Mouse (Mus musculus): ENCODE data around the gene Epm2a. TPM values are rescaled to one million over a fixed set of nuclear protein-coding genes. Genes with fewer than 3 reads are reported as not detected.

The Epm2a gene
- total RNA-seq, 2 experiments from 2014 or later: 0.81 to 1.2 TPM

- ATAC-seq (ENCODE audit: poor library complexity, severe bottlenecking): no peak
Measured at GRCm38 (mm10) chr10:11420071-11420470, 76.9 kb downstream of the Epm2a start.

DNA sequence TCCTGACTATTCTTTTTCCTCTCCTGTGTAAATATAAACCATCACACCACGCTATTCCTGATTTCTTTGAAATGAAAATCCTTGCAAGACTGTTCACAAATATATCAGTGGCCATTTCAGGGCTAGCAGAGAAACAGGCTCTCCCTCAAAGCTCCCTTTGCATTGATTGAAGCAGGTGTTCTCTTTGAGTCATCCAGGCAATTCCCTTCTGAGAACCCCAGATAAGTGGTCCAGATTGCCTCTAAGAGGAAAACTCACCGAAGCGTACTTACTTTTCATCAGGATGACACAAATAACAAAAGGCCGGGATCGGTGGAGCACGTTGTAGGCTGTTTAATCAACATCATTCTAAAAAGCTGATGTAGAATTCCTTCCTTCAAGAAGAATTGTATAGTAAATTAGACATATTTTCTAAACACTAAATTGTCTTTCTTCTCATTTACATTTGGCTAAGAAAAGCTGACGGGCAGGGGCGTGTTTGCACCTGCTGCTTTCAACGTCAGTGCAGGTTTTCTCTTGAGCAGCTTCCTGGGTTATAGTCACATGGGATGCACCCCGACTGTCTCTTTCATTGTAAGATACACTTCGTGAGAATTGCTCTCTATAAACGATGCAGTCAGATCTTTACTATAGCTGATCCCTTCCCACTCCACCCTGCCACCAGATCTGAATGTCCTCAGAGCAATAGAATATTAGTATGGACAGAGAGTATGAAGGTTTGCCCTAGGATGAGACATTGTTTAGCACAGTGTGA is 86.0 kb downstream of the Epm2a start:
- ATAC-seq (ENCODE audit: poor library complexity, severe bottlenecking): no peak

DNA sequence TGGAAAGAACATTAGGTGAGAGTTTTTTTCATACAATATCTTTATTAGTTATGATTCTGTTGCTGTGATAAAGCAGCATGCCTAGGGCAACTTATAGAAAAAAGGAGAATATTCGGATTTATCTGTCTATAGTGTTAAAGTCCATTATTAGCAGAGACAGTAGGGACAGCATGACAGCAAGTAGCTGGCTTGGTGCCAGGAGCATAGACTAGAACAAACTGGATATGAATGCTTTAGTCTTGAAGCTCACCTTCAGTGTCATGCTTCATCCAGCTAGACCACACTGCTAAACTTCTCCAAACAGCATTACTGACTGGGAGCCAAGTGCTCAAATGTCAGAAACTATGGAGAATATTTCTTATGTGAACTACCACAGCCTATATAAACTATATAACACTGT is 93.8 kb downstream of the Epm2a start:
- no peak for ATAC-seq (ENCODE audit: poor library complexity, severe bottlenecking)

DNA sequence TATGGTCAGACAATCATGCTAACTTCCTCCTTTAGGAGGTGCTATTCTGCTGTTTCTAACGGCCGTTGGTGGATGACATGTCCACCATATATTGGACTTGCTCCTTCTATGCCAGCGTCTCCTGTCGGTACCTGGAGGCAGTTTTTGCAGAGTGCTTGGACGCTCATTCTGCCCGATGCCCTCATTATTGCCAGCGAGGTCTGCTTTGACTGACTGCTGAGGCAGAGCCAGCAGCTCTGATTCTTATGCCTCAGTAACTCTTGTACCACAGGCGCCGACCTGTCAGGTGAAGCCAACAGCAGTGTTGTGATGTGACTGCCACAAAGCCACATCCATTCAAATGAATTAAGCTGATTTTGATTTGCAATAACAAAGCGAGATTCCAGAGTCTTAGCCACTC is 95.3 kb downstream of the Epm2a start:
- no peak for ATAC-seq (ENCODE audit: poor library complexity, severe bottlenecking)

GRCm38 (mm10) chr10:11439342-11439741 is 96.1 kb downstream of the Epm2a start:
- no peak for ATAC-seq (ENCODE audit: poor library complexity, severe bottlenecking)

GRCm38 (mm10) chr10:11449556-11450305 is 106.5 kb downstream of the Epm2a start:
- peak; percentile 83 for ATAC-seq (ENCODE audit: poor library complexity, severe bottlenecking)

GRCm38 (mm10) chr10:11452537-11452936 is 109.3 kb downstream of the Epm2a start:
- ATAC-seq (ENCODE audit: poor library complexity, severe bottlenecking): no peak

- ATAC-seq (ENCODE audit: poor library complexity, severe bottlenecking): no peak
Measured at GRCm38 (mm10) chr10:11457445-11457844, 114.2 kb downstream of the Epm2a start.

- ATAC-seq (ENCODE audit: poor library complexity, severe bottlenecking): peak; percentile 97
Measured at GRCm38 (mm10) chr10:11491956-11492355, 148.8 kb downstream of the Epm2a start.

Other genes with a start within 250 kb of the Epm2a start
- 13.0 and 13.4 TPM in 2 replicates for gene Shprh, start 194.0 kb upstream of the Epm2a start, total RNA-seq (2015)
- 20.2 and 24.3 TPM in 2 replicates for gene Shprh, start 194.0 kb upstream of the Epm2a start, total RNA-seq (2017)
- 8.6 and 10.7 TPM in 2 replicates for gene Fbxo30, start 62.1 kb upstream of the Epm2a start, total RNA-seq (2015)
- 10.4 and 12.2 TPM in 2 replicates for gene Fbxo30, start 62.1 kb upstream of the Epm2a start, total RNA-seq (2017)

All from megakaryocyte, adult 5-6 weeks (primary cell).